Mouse (Mus musculus) kidney, embryonic 15.5 days (tissue): Measurements from ENCODE around the gene Ipo11. TPM values are rescaled to one million over a fixed set of nuclear protein-coding genes. Genes with fewer than 3 reads are reported as not detected.
"Not testable (repeated sequence)": the region's sequence is repeated elsewhere in the genome, so short reads cannot be mapped to it uniquely, and the experiment has no call there.

Experiments
- ATAC-seq: fragments of 200-750 bp; cut with Nextera tagmentation; replicated peaks from 2 replicates; pipeline ENCODE4 v1.8.0; 2017; ENCODE audit warnings: moderate TSS enrichment; ENCODE audit not compliant: low FRiP score
- H3K27ac ChIP-seq: fragments of 300-500 bp; sonication (generic); 2 replicates; pipeline ENCODE4 v1.5.1; 2015; ENCODE audit warnings: mild to moderate bottlenecking, inconsistent platforms
- H3K27me3 ChIP-seq: fragments of 300-500 bp; sonication (generic); 2 replicates; pipeline ENCODE4 v1.6.1; 2015; ENCODE audit warnings: inconsistent platforms
- H3K36me3 ChIP-seq: fragments of 300-500 bp; sonication (generic); 2 replicates; pipeline ENCODE4 v1.6.1; 2015; ENCODE audit warnings: inconsistent platforms
- H3K4me1 ChIP-seq: fragments of 300-500 bp; sonication (generic); 2 replicates; pipeline ENCODE4 v1.6.1; 2015; ENCODE audit warnings: inconsistent platforms
- H3K4me2 ChIP-seq: fragments of 300-500 bp; sonication (generic); 2 replicates; pipeline ENCODE4 v1.6.1; 2015; ENCODE audit warnings: moderate library complexity, mild to moderate bottlenecking, inconsistent platforms
- H3K4me3 ChIP-seq: fragments of 300-500 bp; sonication (generic); replicated peaks from 2 replicates; pipeline ENCODE4 v1.5.1; 2015; ENCODE audit warnings: mild to moderate bottlenecking, inconsistent platforms
- H3K9ac ChIP-seq: fragments of 300-500 bp; sonication (generic); 2 replicates; pipeline ENCODE4 v1.6.1; 2015; ENCODE audit warnings: mild to moderate bottlenecking, inconsistent platforms
- H3K9me3 ChIP-seq: fragments of 300-500 bp; sonication (generic); replicated peaks from 2 replicates; pipeline ENCODE4 v1.6.1; 2016; ENCODE audit warnings: inconsistent platforms
- WGBS: fragments of 180-500 bp; shearing (Covaris S2); methylation state at CpG from one replicate; pipeline ENCODE4 v1.1.7; 2015; ENCODE audit warnings: mixed read lengths; 5-methylcytosine and 5-hydroxymethylcytosine counted together
- polyA plus RNA-seq: library from polyadenylated mRNA; unstranded; fragments of >200 nt; fragmentation: Nextera tagmentation; extraction: Ambion mirVana; gene quantifications from 2 replicates; pipeline ENCODE4 v1.2.1, GENCODE M21; 2015

The Ipo11 gene
- polyA plus RNA-seq, 1 experiment from 2014 or later = 76.8 TPM

- Histone ChIP-seq H3K9ac (peak overlapping the region; percentile 94; the same call in 1 of the 2 replicates), H3K4me2 (peak overlapping the region; percentile 61)
- WGBS = 26% methylated on average over 7 of the region's 7 CpGs
Measured at GRCm38 (mm10) chr13:106937138-106937472, 347 bp upstream of the Ipo11 start.

GRCm38 (mm10) chr13:106935871-106936255 lies 895 bp downstream of the Ipo11 start:
- Histone ChIP-seq H3K36me3 (no peaks in the 10 kb centered on the region), H3K4me1 (peaks cover 13% of the 10 kb centered on the region), H3K27ac (peak overlapping the region; percentile 88), H3K4me2 (peak overlapping the region; percentile 61), H3K9ac (peak overlapping the region; percentile 94), H3K9me3 (no peaks in the 10 kb centered on the region), H3K4me3 (peak overlapping the region; percentile 99), H3K27me3 (no peaks in the 10 kb centered on the region)
- WGBS = 5% methylated on average over 9 of the region's 9 CpGs
- ATAC-seq = no peak

More at GRCm38 (mm10) chr13:106937138-106937472, 347 bp upstream of the Ipo11 start:
- peak overlapping the region; percentile 99 for H3K4me3 ChIP-seq
- H3K36me3 ChIP-seq = no peaks in the 10 kb centered on the region
- H3K27ac ChIP-seq = 0 out of 2 replicates have a peak overlapping the region, but pooled peaks have one; percentile 88
- H3K9me3 ChIP-seq = no peaks in the 10 kb centered on the region
- ATAC-seq = no peak; the same call in 1 of the 2 replicates
- H3K4me1 ChIP-seq = peaks cover 13% of the 10 kb centered on the region
- H3K27me3 ChIP-seq = no peaks in the 10 kb centered on the region

DNA sequence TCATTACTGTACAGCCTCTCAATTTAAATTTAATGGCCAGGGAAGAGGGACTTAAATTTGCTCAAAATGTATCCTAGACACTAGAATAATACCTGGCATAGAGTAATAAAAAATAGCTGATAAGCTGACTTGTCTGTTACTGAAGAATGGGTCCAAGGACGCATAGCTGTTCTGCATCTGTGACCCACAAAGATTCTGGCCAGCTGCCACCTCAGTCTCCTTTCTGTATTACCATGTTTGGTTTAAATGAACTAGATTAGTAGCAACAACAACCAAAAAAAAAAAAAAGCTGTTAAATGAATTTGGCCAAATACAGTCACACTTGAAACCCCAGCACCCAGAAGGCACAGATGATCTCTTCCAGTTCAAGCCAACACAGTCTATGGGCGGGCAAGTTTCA lies 7.6 kb downstream of the Ipo11 start:
- Histone ChIP-seq H3K36me3 (peaks cover 29% of the 10 kb centered on the region), H3K4me2 (no peak overlapping the region), H3K9ac (no peak overlapping the region), H3K27ac (no peak overlapping the region), H3K27me3 (no peaks in the 10 kb centered on the region), H3K4me3 (no peak overlapping the region), H3K4me1 (no peaks in the 10 kb centered on the region), H3K9me3 (0 out of 2 replicates have a peak, but pooled peaks cover 7% of the 10 kb centered on the region)
- 90% methylated on average over 2 of the region's 2 CpGs for WGBS
- no peak for ATAC-seq

- Histone ChIP-seq H3K4me2 (no peak overlapping the region), H3K36me3 (peaks cover 37% of the 10 kb centered on the region), H3K4me1 (no peaks in the 10 kb centered on the region), H3K27ac (no peak overlapping the region), H3K9me3 (0 out of 2 replicates have a peak, but pooled peaks cover 7% of the 10 kb centered on the region), H3K4me3 (no peak overlapping the region), H3K9ac (no peak overlapping the region), H3K27me3 (no peaks in the 10 kb centered on the region)
- WGBS = 91% methylated on average over 4 of the region's 4 CpGs
- ATAC-seq = no peak
Measured at GRCm38 (mm10) chr13:106928296-106928695, 8.5 kb downstream of the Ipo11 start.

- 94% methylated on average over 3 of the region's 3 CpGs for WGBS
- ATAC-seq = not testable (repeated sequence)
Measured at GRCm38 (mm10) chr13:106925921-106926320, 10.8 kb downstream of the Ipo11 start.

DNA sequence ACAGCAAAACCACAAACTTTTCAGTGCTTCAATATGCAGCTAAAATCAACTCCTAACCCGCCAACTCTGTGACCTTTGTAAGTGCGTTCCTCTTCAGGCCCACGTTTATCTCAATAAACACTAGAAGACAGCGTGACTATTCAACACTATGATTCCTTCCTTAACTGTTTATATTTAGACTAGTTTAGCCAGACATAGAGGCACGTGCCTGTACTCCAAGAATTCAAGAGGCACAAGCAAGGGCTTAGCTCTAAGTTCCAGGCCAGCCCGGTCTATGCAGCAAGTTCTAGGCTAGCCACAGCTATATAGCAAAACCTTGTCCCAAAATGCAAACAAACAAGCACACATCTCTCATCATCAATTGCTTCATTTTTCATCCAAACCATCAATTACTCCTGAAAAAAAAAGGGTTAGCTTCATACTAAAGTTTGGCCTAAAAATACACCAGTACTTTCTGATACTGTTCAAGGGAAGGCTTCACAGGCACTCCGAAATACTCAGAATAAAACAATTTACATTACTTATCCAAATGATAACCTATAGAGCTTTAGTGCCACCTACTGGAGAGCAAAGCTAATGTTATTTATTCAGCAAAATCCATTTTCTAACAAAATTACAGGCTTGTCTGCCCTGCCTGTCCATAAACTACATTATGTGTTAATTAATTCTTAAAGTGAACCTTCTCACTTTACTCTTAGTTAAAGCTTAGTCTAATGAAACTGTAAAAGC lies 18.3 kb downstream of the Ipo11 start:
- Histone ChIP-seq H3K4me2 (no peak overlapping the region), H3K36me3 (peaks cover 46% of the 10 kb centered on the region), H3K27ac (no peak overlapping the region), H3K4me3 (no peak overlapping the region), H3K9me3 (no peaks in the 10 kb centered on the region), H3K4me1 (no peaks in the 10 kb centered on the region), H3K9ac (no peak overlapping the region), H3K27me3 (no peaks in the 10 kb centered on the region)
- WGBS = 83% methylated on average over 7 of the region's 7 CpGs
- ATAC-seq = no peak

More at GRCm38 (mm10) chr13:106925921-106926320, 10.8 kb downstream of the Ipo11 start:
- H3K9me3 ChIP-seq, H3K4me2 ChIP-seq, H3K4me1 ChIP-seq, H3K9ac ChIP-seq, H3K4me3 ChIP-seq, H3K27me3 ChIP-seq, H3K27ac ChIP-seq: not testable (repeated sequence)
- H3K36me3 ChIP-seq = peaks cover 57% of the 10 kb centered on the region

GRCm38 (mm10) chr13:106913125-106913736 lies 23.5 kb downstream of the Ipo11 start:
- WGBS = 47% methylated on average over 3 of the region's 3 CpGs
- H3K4me2 ChIP-seq = no peak overlapping the region

GRCm38 (mm10) chr13:106910096-106910495 lies 26.7 kb downstream of the Ipo11 start:
- no peak for ATAC-seq
- H3K36me3 ChIP-seq = peaks cover 53% of the 10 kb centered on the region
- no peak overlapping the region for H3K4me3 ChIP-seq
- H3K9me3 ChIP-seq = no peaks in the 10 kb centered on the region
- H3K27me3 ChIP-seq = no peaks in the 10 kb centered on the region
- H3K4me2 ChIP-seq = no peak overlapping the region
- no peaks in the 10 kb centered on the region for H3K4me1 ChIP-seq
- WGBS = 95% methylated on average over 10 of the region's 10 CpGs
- no peak overlapping the region for H3K9ac ChIP-seq
- no peak overlapping the region for H3K27ac ChIP-seq

More at GRCm38 (mm10) chr13:106913125-106913736, 23.5 kb downstream of the Ipo11 start:
- ATAC-seq = no peak
- no peaks in the 10 kb centered on the region for H3K4me1 ChIP-seq
- peaks cover 31% of the 10 kb centered on the region for H3K36me3 ChIP-seq
- H3K9ac ChIP-seq = no peak overlapping the region
- no peak overlapping the region for H3K4me3 ChIP-seq
- no peak overlapping the region for H3K27ac ChIP-seq
- H3K27me3 ChIP-seq = no peaks in the 10 kb centered on the region
- H3K9me3 ChIP-seq = no peaks in the 10 kb centered on the region

DNA sequence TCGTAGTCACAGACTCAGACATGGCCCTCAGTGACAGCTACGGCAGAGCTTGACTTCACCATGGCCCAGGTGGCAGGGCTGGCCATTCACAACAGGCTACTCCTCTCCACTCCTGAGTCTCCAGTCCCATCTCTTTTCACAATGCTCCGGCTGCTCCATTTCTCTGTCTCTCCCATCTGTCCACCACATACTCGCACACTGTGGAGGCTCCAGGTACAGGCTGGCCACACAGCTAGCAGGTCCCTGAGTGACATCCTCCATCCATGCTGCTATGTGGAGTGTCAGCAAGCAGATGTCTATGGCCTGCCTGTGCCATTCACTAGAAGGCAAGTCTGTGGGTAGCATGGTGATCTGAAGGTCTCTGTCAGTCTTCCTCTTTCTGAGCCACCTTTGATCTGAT lies 29.5 kb downstream of the Ipo11 start:
- Histone ChIP-seq H3K27ac (no peak overlapping the region), H3K36me3 (peaks cover 55% of the 10 kb centered on the region), H3K4me1 (no peaks in the 10 kb centered on the region), H3K4me3 (no peak overlapping the region), H3K9me3 (no peaks in the 10 kb centered on the region), H3K27me3 (no peaks in the 10 kb centered on the region), H3K4me2 (no peak overlapping the region), H3K9ac (no peak overlapping the region)
- no peak for ATAC-seq
- 94% methylated on average over 4 of the region's 4 CpGs for WGBS

DNA sequence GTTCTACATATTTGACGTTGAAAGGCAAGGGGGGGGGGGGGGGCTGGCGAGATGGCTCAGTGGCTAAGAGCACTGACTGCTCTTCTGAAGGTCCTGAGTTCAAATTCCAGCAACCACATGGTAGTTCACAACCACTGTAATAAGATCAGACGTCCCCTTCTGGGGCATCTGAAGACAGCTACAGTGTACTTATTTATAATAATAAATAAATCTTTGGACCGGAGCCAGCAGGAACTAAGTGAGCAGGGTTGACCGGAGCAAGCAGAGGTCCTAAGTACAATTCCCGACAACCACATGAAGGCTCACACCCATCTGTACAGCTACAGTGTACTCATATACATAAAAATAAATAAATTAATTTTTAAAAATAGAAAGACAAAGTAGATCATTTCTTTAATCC lies 31.6 kb downstream of the Ipo11 start:
- H3K4me1 ChIP-seq, H3K4me3 ChIP-seq, H3K9ac ChIP-seq, H3K9me3 ChIP-seq, H3K4me2 ChIP-seq, H3K27me3 ChIP-seq, ATAC-seq, H3K27ac ChIP-seq: not testable (repeated sequence)
- 82% methylated on average over 6 of the region's 6 CpGs for WGBS
- peaks cover 54% of the 10 kb centered on the region for H3K36me3 ChIP-seq

GRCm38 (mm10) chr13:106904637-106905036 lies 32.1 kb downstream of the Ipo11 start:
- WGBS = 79% methylated on average over 3 of the region's 3 CpGs
- peaks cover 54% of the 10 kb centered on the region for H3K36me3 ChIP-seq
- no peak overlapping the region for H3K9ac ChIP-seq
- no peaks in the 10 kb centered on the region for H3K27me3 ChIP-seq
- H3K4me2 ChIP-seq = no peak overlapping the region
- no peaks in the 10 kb centered on the region for H3K9me3 ChIP-seq
- no peak overlapping the region for H3K27ac ChIP-seq
- H3K4me1 ChIP-seq = no peaks in the 10 kb centered on the region
- no peak overlapping the region for H3K4me3 ChIP-seq
- ATAC-seq = no peak

DNA sequence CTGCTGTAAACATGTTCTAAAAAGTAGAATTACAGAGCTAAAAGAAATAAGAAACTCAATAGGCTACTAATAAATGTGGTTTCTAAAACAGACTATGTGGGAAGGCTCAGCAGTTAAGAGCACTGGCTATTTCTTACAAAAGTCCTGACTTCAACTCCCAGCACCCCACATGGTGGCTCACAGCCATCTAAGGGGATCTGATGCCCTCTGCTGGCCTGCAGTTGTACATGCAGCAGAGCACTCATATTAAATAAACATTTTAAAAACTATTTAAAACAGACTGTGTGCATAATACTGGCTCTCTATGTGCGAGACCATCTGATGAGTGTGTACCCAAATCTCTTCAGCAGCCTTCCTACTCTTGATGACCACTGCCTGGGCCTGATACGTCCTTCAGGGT lies 42.5 kb downstream of the Ipo11 start:
- Histone ChIP-seq H3K4me2 (no peak overlapping the region), H3K9ac (no peak overlapping the region), H3K9me3 (no peaks in the 10 kb centered on the region), H3K4me1 (no peaks in the 10 kb centered on the region), H3K27ac (no peak overlapping the region), H3K4me3 (no peak overlapping the region), H3K36me3 (peaks cover 44% of the 10 kb centered on the region), H3K27me3 (no peaks in the 10 kb centered on the region)
- WGBS = 92% methylated on average over 2 of the region's 2 CpGs
- ATAC-seq = no peak
